Mouse (Mus musculus) limb, embryonic 14.5 days (tissue): ENCODE measurements around the gene Tmem253. TPM values are rescaled to one million over a fixed set of nuclear protein-coding genes. Genes with fewer than 3 reads are reported as not detected.

ENCODE experiments used
- ATAC-seq: fragments of 200-750 bp; cut with Nextera tagmentation; 2 replicates; pipeline ENCODE4 v1.8.0; 2017; ENCODE audit warnings: low read depth, moderate number of reproducible peaks, moderate TSS enrichment; ENCODE audit not compliant: low FRiP score
- DNase-seq: peaks from one replicate; pipeline ENCODE4 v3.0.0-alpha.2; 2015; ENCODE audit warnings: low spot score
- H3K27ac ChIP-seq: fragments of 300-500 bp; sonication (generic); replicated peaks from 2 replicates; pipeline ENCODE4 v1.5.1; 2014; ENCODE audit warnings: low read depth, mild to moderate bottlenecking, low read length, moderate library complexity, mixed read lengths
- H3K27me3 ChIP-seq: fragments of 300-500 bp; sonication (generic); 2 replicates; pipeline ENCODE4 v1.6.1; 2014; ENCODE audit warnings: low read length, mixed read lengths; ENCODE audit not compliant: control insufficient read depth, insufficient read depth
- H3K36me3 ChIP-seq: fragments of 300-500 bp; sonication (generic); 2 replicates; pipeline ENCODE4 v1.6.1; 2014; ENCODE audit warnings: mild to moderate bottlenecking, low read length, moderate library complexity, mixed read lengths; ENCODE audit not compliant: control insufficient read depth, insufficient read depth
- H3K4me1 ChIP-seq: fragments of 300-500 bp; sonication (generic); 2 replicates; pipeline ENCODE4 v1.6.1; 2014; ENCODE audit warnings: antibody characterized with exemption, low read length, mixed read lengths; ENCODE audit not compliant: control insufficient read depth, insufficient read depth
- H3K4me2 ChIP-seq: fragments of 300-500 bp; sonication (generic); replicated peaks from 2 replicates; pipeline ENCODE4 v1.6.1; 2014; ENCODE audit warnings: low read depth, mild to moderate bottlenecking, low read length, moderate library complexity; ENCODE audit not compliant: severe bottlenecking
- H3K4me3 ChIP-seq: fragments of 300-500 bp; sonication (generic); replicated peaks from 2 replicates; pipeline ENCODE4 v1.5.1; 2014; ENCODE audit warnings: low read length
- H3K9ac ChIP-seq: fragments of 300-500 bp; sonication (generic); 2 replicates; pipeline ENCODE4 v1.6.1; 2014; ENCODE audit warnings: mild to moderate bottlenecking, low read depth, low read length, moderate library complexity; ENCODE audit not compliant: severe bottlenecking
- H3K9me3 ChIP-seq: fragments of 300-500 bp; sonication (generic); 2 replicates; pipeline ENCODE4 v1.6.1; 2016; ENCODE audit warnings: low read length; ENCODE audit not compliant: control insufficient read depth
- POLR2A ChIP-seq: fragments of 200-500 bp; IDR thresholded peaks from 2 replicates; pipeline ENCODE4 v1.8.0; 2012; ENCODE audit warnings: inconsistent platforms, mild to moderate bottlenecking, moderate library complexity, borderline replicate concordance; ENCODE audit not compliant: insufficient read depth, insufficient read length; ENCODE audit errors: extremely low read depth
- WGBS: fragments of 180-500 bp; shearing (Covaris S2); extraction: QIAGEN DNeasy Blood & Tissue Kit; methylation state at CpG from one replicate; pipeline ENCODE4 v1.1.7; 2014; 5-methylcytosine and 5-hydroxymethylcytosine counted together
- polyA plus RNA-seq, 2 experiments: library from polyadenylated mRNA; depleted of rRNA in 1 of 2; stranded (reverse) in 1 of 2; unstranded in 1 of 2; fragments of >200 nt; fragmentation: Nextera tagmentation in 1 of 2; extraction: Ambion mirVana in 1 of 2; gene quantifications; 2 replicates each; pipeline versions ENCODE4 v1.2.1 to v1.2.3; 2012 to 2014

Tmem253 gene
- polyA plus RNA-seq, 2 experiments = 0.81 to 1.3 TPM

DNA sequence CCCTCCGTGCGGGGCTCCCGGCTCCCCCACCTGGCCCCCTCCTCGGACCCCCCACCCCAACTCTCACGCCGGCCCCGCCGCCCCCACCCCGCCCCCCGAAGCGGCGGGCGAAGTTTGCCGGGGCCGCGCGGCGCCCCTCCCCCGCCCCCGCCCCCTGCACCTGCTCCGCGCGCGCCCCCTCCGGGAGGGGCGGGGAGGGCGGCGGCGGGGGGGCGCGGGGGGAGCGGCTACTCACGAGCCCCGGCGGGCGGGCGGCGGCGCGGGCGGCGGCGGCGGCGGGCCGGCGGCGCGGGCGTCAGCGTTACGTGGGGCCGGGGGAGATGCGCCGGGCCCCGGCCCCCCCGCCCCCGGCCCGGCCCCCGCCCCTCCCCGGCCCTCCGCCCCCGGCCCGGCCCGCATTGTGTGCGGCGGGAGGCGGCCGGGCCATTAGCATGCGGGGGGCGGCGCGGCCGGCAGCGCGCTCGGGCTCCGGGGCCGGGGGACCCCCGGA, 1.1 kb upstream of the Tmem253 start:
- DNase-seq (no peak), ATAC-seq (peak; percentile 42)
- Histone ChIP-seq H3K27me3 (no peaks in the 10 kb centered on the region), H3K36me3 (no peaks in the 10 kb centered on the region), H3K27ac (peak overlapping the region; percentile 90), H3K9me3 (no peaks in the 10 kb centered on the region), H3K4me3 (peak overlapping the region; percentile 62), H3K4me1 (peaks cover 38% of the 10 kb centered on the region), H3K4me2 (peak overlapping the region; percentile 71), H3K9ac (peak overlapping the region; percentile 80)
- no CpG with 5 or more reads among the region's 80 CpGs for WGBS
- no peak for TF ChIP-seq POLR2A

DNA sequence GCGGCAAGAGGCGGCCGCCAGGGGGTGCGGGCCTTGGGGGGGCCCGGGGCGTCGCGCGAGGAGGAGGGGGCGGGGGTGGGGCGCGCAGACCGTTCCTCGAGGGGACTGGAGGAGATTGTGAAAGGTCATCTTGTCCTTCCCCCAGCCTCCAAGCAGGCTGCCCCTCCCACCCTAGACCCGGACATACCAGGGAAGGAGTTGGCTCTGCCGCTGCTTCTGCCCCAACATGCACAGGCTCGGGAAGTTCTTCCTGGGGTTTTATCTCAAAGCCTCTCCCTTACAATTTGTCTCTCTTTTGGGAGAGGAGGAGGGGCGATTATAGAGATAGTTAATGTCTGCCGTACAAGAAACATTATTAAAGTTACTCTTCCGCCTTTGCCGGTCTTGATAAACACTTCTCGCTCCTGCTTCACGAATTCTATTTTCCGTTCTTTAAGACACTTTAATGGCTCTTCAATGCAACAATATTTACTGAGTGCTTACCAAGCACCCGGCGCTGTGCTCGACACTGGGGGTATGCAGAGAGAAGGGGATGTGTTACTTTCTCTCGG, 622 bp upstream of the Tmem253 start:
- TF ChIP-seq POLR2A = no peak
- peak; percentile 21 for ATAC-seq

DNA sequence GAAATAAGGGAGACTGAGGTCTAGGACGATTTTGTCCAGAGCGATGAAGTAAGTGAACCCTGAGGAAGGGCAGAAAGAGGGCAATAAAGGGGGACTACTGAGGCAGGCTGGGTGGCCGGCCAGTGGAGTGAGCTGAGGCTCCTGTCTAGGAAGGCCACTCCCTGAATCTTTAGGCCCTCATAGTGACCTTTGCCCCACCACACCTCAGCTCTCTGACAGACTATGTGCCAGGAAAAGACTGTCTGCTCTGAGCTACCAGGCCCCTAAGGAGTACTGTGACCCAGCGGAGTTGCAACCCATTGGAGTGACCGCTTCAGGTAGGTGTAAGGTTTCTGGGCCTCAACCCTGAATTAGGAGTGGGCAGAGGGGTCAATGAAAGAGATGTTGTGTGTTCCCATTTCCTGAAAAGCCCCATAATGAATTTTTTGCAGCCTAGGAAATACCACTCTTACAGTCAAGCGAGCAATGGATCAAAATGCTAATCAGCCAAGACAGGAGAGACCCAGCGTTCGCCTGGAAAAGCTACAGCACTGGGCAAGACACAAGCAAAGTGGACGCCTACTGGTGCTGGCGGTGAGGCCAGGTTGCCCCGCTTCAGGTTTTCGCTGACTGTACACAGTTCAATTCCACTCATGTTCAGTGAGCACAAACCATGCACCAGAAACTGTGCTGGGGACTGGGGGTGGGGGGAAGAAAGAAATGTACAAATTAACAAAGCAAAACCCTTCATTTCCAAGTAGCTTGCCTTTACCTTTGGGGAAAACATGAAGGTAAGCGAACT, 1.4 kb downstream of the Tmem253 start:
- H3K4me3 ChIP-seq = no peak overlapping the region
- no peak overlapping the region for H3K9ac ChIP-seq
- DNase-seq (no peak), ATAC-seq (no peak)
- 83% methylated on average over 13 of the region's 13 CpGs for WGBS
- no peak overlapping the region for H3K27ac ChIP-seq
- H3K4me1 ChIP-seq = peaks cover 33% of the 10 kb centered on the region
- TF ChIP-seq POLR2A = no peak
- no peak overlapping the region for H3K4me2 ChIP-seq
- no peaks in the 10 kb centered on the region for H3K27me3 ChIP-seq
- no peaks in the 10 kb centered on the region for H3K36me3 ChIP-seq
- H3K9me3 ChIP-seq = no peaks in the 10 kb centered on the region

More for the DNA sequence above, 622 bp upstream of the Tmem253 start:
- peak; percentile 58 for DNase-seq
- H3K9ac ChIP-seq = peak overlapping the region; percentile 80
- H3K9me3 ChIP-seq = no peaks in the 10 kb centered on the region
- H3K36me3 ChIP-seq = no peaks in the 10 kb centered on the region
- peak overlapping the region; percentile 62 for H3K4me3 ChIP-seq
- no peaks in the 10 kb centered on the region for H3K27me3 ChIP-seq
- WGBS = 1% methylated on average over 16 of the region's 28 CpGs
- H3K27ac ChIP-seq = peak overlapping the region; percentile 90
- peak overlapping the region; percentile 71 for H3K4me2 ChIP-seq
- H3K4me1 ChIP-seq = peaks cover 37% of the 10 kb centered on the region

DNA sequence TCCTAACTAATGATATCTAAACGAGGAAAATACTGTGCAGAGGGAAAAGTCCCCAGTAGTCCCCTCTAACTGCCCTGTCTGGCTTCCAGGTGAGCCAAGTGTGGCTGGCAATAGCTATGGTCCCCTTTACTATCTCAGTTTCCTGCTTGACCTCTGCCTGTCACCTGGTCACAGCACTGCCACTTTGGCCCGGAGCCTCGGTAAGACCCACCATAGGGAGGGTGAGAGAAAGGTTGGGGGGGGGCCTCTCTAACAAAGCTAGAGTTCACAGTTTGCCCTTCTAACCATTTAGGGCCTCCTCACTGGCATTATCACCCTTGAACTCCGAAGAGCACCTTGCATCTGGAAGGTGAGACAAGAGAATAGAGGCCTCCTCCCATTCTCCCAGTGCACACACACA, 2.2 kb downstream of the Tmem253 start:
- Histone ChIP-seq H3K9me3 (no peaks in the 10 kb centered on the region), H3K4me1 (peaks cover 37% of the 10 kb centered on the region), H3K4me3 (no peak overlapping the region), H3K27ac (no peak overlapping the region), H3K9ac (no peak overlapping the region), H3K27me3 (no peaks in the 10 kb centered on the region), H3K4me2 (no peak overlapping the region), H3K36me3 (no peaks in the 10 kb centered on the region)
- no peak for TF ChIP-seq POLR2A
- no peak for ATAC-seq
- no peak for DNase-seq
- 78% methylated on average over 4 of the region's 4 CpGs for WGBS

DNA sequence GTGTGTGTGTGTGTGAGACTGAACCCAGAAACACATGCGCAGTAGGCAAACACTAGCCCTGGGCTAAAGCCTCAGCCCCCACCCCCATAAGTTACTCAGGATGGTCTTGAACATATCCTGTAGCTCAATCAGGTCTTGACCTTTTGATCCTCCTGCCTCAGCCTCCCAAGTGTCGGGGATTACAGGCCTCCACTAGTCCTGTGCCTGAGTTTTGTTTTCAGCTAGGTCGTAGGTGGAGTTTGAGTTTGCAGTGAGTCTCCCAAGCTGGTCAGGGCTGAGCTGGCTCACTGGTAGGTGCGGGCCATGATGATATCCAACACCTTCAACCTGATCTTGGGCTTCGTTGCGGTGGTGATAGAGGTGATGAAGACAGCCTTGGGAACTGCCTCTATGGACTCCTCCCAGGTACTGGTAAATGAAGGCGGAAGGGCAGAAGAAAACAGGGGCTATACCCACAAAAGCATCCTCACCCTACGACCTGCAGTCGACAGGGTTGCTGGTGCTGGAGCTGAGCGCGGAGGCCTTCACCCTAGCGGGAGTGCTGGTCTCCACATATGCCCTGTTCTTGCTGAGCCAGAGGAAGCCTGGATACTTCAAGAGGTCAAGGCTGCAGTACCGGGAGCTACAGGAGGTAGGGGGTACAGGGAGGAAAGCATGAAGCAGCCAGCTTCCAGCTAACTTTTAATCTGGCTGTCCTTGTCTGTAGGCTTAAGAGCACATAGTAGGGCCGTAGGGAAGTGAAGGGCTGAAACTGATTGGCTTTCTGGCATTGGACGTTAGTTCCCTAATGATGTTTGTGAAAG, 3.0 kb downstream of the Tmem253 start:
- Histone ChIP-seq H3K9me3 (no peaks in the 10 kb centered on the region), H3K36me3 (no peaks in the 10 kb centered on the region), H3K27ac (peak overlapping the region; percentile 99), H3K27me3 (no peaks in the 10 kb centered on the region), H3K4me1 (peaks cover 36% of the 10 kb centered on the region), H3K9ac (peak overlapping the region; percentile 83), H3K4me3 (peak overlapping the region; percentile 50), H3K4me2 (peak overlapping the region; percentile 64)
- TF ChIP-seq POLR2A = no peak
- 90% methylated on average over 15 of the region's 15 CpGs for WGBS
- DNase-seq = no peak
- ATAC-seq = no peak
